Mouse (Mus musculus): ENCODE measurements around the gene Stat4.

The Stat4 gene

DNA sequence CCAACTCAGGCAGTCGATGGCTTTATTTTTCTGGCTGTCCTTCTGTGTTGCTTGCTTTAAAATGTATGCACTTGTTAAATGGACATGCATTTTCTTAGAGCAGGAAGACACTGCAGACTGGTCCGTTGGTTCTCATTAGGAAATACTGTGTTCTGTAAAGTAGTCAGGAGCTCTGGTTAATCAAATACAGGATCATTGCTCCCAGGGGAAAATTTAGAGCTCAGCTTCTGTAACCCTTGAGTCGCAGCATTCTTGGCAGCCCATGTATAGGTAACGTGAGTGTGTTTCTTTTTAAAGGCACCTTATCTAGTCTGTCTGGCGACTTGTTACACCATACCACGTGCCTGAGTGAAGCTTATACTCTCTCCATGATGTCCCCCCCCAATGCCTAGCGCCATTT lies 161.2 kb downstream of the Stat4 start:
- DNase-seq, result peak; percentile 20 to 58

DNA sequence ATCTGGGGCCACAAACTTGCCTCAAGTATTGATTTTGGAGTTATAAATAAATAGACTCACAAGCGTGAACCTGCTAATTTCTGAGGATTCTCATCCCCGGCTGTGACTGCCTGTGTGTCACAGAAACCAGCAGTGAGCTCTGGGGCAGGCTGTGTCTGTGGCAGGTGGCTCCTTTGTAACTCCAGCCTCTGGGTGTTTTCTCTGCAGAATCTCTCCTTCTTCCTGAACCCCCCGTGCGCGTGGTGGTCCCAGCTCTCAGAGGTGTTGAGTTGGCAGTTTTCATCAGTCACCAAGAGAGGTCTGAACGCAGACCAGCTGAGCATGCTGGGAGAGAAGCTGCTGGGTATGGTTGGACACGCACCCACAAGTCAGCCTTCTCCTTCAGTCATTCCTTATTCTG lies 161.7 kb downstream of the Stat4 start:
- DNase-seq, result no peak

DNA sequence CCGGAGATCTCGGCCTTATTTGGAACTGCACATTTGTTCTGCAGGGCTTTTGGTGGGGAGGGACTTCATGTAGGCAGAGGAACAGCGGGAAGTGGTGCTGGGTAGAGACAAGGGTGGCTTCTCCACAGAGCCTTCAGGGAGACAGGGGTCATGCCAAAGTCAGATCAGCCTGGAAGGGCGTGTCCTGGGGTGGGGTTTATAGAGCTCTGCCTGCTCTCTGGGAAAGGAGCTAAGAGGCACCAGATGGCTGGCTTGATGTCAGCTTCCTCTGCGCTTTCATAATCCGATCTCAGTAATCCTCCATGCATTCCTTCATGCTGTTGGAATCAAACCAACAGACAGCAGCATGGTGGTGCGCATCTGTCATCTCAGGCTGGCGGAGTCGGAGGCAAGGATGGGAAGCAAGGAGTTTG lies 163.0 kb downstream of the Stat4 start:
- DNase-seq, result no peak

DNA sequence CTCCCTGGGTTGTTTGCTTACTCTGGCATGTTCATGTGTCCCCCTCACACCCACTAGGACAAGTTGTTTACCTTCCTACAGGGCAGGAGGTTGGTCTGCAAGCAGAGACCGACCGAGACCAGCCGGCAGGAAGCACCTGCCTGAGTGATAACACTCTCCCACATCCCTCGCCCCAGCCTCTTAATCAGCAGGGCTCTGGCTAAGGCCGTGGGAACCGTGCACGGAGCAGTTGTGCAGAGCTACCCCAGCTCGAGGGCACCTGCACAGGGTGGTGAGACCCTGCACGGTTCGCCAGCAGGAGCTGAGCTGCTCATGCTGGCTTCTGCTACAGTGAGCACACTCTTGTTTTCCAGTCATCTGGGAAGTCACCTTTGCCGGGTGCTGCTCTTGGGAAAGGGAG lies 163.7 kb downstream of the Stat4 start:
- no peak for DNase-seq

DNA sequence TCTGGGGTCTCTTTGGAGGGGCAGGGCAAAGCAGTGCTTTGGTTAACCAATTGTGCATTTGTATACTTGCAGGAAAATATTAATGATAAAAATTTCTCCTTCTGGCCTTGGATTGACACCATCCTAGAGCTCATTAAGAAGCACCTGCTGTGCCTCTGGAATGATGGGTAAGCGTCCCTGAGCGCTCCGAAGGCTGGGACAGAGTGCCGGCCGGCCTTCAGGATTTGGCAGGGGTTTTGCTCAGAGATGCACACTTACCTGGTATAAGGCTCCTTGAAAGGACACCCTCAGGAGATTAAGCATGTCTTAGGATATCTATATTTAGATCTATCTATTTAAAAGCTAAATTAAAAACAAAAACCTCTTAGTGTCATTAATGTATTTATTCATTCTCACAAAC lies 164.2 kb downstream of the Stat4 start:
- DNase-seq, result no peak

DNA sequence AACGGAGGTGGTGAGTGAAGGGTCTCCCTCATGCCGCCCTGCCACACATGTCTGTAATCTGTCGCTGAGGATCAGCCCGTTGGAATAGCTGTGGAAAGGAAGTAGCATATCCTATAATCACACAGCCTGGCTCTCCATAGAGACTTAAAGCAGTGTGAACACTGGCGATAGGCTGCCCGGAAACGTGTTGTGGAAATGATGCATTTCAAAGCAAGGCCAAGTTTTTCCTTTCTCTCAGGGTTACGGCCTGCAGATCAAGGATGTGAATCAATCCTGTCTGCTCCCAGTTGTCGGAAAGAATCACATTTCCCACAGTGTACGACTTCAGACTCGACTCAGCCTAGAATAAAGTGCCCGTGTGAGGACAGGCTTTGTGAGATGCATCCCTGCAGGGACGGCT lies 165.4 kb downstream of the Stat4 start:
- DNase-seq, result no peak

DNA sequence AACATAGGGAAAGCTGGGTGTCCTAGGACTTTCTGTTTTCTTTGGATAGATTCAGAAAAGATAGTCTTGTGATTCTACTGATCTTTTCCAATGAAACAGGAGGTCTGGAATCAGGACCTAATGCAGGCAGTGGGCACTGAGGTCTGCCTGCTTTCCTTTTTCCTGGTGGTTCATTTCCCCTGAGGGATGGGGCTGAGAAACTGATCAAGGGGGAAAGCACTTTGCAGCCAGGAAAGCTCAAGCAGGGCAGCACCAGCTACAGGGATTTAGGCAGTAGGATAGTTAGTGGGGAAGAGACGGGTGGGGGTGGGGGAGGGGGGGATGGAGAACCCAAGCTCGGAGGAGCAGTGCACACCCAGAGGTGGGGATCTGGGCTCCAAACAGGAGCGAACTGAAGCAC lies 166.0 kb downstream of the Stat4 start:
- no peak for DNase-seq

DNA sequence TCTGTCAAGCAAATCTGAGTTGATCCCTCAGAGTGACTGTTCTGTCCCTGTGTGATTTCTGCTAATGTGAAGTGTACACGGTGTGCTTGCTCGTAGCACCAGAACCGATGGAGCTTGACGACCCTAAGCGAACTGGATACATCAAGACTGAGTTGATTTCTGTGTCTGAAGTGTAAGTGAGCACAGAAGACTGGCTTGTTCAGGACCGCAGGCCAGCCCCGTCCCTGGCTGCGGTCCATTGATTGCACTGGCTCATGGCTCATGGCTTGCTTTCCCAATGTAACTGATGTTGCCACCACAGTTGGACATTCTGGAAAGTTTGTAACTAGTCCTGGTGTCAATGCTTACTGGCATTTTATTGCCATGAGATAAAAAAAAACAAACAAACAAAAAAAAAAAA lies 167.9 kb downstream of the Stat4 start:
- peak; percentile 51 to 61 for DNase-seq

DNA sequence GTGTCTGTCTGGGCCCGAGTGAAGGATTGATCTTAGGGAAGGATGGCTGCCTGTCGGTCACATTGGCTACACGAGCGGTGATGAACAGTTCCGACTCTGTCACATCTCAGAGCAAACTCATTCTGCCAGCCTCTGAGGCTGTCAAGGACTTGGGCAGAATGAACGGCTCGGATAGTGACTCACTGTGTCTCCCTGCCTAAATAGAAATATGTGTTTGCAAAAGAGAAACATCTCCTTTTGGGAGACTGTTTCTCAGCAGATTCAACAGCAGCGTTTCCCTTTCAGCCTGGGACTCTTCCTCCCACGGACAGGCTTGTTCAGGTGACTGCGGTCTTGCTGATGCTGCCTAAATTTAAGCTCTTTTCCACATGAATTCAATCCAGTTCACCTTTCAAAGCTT lies 169.4 kb downstream of the Stat4 start:
- DNase-seq, result no peak
